Mouse (Mus musculus): ENCODE results near the gene Serac1.

The Serac1 gene

DNA sequence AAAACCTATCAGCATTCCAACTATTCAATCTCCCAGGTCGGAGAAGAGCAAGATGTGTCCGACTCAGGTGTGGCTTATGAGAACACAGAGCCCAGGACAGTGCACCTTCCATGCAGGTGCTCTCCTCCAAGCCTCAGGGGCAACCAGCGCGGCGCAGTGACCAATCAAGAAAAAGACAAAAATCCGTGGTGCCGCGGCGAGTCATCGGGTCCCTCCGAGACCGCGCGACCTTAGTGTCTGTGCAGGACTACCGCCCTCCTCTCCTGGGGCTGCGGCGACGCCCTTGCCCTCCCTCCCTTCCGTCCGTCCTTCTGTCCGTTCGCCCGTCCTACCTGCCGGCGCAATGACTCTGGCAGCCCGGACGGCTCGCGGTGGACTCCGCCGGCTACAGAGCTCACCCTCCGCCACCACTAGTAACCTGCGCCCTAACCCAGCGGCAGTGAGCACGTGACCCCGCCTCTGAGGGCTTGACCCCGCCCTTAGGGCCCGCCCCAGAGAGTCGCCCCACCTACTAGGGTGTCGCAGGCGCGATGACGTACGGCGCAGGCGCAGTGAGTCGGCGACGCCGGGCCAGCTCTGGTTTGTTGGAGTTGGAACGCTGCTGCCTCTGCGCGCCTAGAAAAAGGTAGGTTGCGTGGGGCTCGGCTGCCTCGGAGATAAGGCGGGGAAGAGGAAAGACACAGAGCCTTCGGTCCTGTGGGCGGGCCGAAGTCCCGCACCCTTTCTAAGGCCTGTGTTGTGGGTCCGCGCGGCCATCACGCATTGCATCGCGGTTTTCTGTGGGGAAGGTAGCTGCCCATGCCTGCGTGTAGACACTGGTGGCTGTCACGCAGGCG, at the start of gene Serac1, which contains the start of gene Gtf2h5:
Gene Serac1 (minus strand): TSS at position 455 of the 836 bp plus-strand sequence.
Gene Gtf2h5 (plus strand): TSS at position 500 of the 836 bp plus-strand sequence.
- peak; percentile 98 for DNase-seq (ENCODE audit: low read depth)

DNA sequence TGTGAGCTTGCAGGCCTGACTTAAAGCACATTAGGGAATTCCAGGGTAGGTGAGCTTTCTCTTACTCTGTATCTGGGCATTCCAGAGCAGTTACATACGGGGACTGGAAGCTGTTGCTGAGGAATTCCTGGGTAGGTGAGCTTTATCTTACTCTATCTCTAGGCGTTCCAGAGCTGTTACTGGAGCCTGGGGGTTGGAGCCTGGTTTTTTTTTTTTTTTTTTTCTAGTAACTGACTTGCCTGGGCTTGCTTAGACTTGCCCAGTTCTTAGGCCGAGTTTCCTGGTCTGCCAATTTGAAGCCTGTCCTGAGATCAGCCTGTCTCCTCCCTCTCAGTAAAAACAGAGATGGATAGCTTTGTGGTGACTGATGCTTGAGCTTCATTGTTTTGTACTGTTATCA, 48.5 kb upstream of the Serac1 start:
- no peak for DNase-seq (ENCODE audit: low read depth)

DNA sequence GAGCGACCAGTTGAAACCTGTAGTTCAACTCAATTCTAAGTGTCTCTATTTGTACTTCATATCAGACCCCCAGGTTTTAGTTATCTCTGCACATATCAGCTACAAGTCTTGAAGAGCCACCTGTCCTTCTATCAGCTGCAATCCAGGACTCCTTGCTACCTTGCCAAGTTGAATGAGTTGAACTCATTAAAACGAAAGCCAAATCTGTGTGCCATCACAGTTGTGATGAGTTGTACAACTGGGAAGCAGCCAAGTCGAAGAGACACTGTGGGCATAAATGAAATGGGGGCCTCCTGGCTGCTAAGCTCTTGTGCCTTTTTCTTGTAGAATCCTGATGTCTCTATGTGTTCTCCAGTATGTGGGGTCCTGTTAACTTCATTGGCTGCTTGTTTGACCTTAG, 45.9 kb upstream of the Serac1 start:
- DNase-seq (ENCODE audit: low read depth), result no peak

DNA sequence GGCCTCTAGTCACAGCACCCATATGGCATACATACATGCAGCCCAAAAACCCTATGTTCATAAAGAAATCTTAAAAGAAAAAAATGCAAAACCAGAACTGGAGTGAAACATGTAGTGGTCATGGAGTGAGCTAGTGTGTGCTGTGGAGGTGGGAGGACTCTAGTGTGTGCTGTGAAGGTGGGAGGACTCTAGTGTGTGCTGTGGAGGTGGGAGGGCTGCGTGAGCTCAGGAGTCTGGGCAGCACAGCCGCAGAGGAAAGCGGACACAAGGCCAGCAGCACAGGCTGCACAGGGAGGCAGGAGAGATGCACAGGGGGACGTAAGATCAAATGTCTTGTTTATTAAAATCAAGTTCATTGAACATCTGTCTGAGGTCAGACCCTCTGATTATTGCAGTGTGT, 44.2 kb upstream of the Serac1 start:
- DNase-seq (ENCODE audit: low read depth), result no peak

DNA sequence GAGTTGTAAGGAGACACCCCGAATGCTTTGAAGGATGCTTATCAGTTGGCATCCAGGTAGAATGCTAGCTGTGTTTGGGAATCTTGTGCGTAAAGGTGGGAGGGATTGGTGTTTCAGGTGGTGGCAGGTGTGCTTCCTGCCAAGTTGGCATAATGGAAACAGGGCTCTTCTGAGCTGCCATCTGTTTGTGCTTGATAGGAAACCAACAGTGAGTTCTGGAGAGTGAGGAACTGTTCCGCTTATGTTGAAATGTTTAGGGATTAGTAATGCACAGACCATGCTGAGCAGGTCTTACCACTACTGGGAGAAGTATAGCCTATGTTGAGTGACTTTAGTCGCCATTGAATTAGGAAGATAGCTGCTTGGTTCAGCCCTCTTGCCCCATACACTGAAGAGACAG, 39.3 kb upstream of the Serac1 start:
- DNase-seq (ENCODE audit: low read depth), result no peak

DNA sequence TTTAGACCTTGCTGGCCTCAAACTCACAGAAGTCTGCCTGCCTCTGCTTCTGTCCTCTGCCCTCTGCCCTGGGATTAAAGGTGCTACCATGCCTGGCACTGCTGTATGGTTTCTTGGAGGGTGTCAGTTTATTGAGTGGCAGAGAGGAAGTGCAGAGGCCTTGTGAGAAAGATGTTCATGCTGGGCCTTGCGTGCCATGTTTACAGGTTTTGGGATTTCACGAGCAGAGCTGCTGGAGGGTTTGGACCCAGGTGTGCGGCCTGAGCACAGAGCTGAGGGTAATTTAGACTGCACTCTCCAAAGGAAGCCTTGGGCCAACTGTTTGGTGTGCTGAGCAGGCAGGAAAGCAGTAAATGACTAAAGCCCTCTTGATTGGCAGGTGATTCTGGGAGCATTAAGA, 38.4 kb upstream of the Serac1 start:
- DNase-seq (ENCODE audit: low read depth), result no peak

DNA sequence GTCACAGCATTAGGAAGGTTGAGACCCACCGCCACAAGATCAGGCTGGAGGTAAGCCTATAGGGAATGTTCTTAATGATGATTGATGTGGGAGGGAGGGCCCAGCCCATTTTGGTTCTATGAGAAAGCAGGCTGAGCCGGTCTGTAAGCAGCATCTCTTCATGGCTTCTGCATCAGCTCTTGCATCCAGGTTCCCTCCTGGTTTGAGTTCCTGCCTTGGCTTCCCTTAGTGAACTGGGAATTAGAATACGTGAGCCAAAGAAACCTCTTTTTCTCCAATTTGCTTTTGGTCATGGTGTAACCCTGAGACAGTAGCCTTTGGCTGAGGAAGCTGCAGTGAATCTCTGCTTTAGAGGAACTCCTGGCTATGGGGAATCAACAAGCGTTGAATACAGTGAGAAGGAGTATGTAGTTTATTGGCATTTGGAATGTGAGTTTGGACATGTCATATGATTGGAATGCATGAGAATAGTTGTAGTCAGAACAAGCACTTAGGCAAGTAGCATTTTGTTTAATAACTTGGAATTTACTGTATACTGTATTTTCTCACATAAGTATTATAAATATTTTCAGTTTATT, 37.7 kb upstream of the Serac1 start:
- DNase-seq (ENCODE audit: low read depth), result no peak

DNA sequence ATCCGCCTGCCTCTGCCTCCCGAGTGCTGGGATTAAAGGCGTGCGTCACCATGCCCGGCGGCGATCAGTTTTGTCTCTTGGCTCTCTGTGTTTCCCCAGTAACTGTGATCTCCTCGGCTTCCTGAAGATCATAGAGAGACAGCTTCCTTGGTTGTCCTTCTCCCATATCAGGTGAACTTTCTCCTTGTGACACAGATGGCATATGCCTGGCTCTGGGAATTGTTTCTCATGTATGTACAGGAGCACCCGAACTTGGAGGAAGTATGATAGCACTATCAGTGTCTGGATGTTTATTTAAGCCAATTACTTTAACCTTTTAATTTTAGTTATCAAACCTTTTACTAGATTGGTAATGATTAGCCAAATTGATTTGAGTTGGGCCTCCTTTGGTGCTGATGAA, 35.5 kb upstream of the Serac1 start:
- no peak for DNase-seq (ENCODE audit: low read depth)

DNA sequence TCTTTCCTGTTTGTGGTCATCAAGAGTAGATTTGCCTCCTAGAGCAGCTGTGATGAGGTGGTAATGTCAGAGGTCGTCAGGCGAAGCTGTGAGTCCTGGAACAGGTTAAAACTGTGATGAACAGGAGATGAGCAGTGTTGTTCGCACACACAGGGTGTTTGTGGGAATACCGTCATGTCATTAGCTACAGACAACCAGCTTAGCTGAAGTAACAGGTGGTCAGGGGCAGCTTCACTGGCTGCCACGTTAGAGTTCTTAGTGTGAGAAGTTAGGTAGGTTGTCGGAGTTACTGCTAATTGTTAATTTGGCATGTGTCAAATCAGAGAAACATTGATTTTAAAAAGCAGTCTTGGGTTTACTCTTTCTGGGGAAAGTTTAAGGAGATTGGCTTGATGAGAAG, 34.1 kb upstream of the Serac1 start:
- no peak for DNase-seq (ENCODE audit: low read depth)

DNA sequence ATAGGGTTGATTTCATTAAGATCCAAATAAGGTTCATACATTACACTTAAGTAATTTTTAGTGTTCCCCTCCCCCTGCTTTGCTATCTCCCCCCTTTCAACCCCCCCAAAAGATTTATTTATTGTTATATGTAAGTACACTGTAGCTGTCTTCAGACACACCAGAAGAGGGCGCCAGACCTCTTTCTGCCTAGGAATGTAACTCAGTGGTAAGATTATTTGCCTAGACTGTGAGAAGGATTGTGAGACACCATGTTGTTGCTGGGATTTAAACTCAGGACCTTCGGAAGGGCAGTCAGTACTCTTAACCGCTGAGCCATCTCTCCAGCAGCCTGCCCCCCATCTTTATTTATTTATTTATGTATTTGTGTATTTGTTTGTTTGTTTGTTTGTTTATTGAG, 31.4 kb upstream of the Serac1 start:
- peak; percentile 37 for DNase-seq (ENCODE audit: low read depth)

DNA sequence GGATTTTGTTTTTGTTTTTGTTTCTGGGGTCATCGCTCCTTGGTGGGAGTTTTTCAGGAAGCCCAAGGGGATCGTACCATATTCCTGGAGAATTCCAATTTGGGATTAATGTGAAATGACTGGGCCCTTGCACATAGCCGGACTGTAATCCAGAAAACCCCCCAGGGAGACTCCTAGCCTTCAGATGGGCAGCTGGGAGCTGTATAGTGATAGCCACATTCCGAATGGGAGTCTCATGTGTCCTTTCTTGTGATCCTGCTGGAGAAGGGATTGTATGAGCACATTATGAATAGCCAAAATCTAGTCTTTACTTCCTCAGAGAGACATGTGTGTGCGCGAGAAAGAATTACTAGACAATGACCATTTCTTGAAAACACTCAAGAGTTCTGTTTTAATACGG, 28.6 kb upstream of the Serac1 start:
- DNase-seq (ENCODE audit: low read depth), result peak; percentile 10

DNA sequence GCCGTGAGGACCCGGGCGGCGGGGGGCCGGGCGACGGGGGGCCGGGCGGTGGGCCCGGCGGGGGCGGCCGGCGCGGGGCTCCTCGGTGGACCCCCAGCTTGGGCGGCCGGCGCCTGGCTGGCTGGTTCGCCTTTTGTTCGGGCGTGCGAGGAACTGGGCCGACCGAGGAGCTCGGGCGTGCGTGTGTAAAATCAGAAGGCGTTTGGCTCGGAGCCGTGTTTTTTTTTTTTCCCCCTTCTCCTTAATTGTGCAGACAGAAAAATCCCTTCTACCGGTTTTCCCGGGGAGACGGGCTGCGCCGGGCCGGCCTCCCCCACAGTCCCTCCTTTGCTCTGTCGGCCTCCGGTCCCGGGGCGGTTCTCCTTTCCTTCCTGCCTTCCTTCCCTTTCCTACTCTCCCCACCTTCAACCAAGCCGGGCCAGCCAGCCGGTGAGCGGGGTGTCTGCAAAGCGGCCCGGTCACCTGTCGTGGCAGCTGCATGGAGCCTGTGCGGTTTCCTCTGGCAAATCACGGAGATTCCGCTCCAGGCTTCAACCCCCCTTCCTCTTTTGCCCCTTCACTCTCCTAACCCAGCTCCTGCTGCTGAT, 27.6 kb upstream of the Serac1 start:
- DNase-seq (ENCODE audit: low read depth), result peak; percentile 64

DNA sequence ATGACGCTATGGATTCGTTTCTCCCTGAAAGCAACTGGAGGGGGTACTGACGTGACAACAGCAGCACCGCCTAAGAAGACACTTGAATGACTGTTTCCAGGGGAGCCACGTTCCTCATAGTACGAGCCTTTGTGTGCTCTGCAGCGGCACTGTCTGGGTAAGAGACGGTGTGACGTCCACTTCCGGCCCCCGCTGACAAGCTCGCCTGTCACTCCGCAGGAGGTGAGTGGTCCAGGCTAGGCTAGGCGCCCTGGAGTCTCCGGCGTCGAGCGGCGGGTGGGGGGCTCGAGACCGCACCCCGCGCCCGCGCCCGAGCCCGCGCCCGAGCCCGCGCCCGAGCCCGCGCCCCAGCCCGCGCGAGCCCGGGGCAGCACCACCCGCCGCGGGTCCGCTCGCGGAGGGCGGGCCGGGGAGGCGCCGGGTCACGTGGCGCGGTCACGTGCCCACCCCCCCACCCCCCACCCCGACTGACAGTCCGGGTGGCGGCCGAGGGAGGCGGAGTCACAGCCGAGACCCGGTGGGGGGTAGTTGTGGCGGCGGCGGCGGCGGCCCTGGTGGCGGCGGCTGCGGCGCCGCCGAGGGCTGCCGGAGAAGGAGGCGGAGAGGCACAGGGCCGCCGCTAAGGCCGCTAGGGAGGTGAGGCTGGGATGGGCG, 26.9 kb upstream of the Serac1 start, which contains the start of gene Tulp4:
Gene Tulp4 (plus strand): TSS at position 77 of the 654 bp plus-strand sequence.
- peak; percentile 93 for DNase-seq (ENCODE audit: low read depth)

DNA sequence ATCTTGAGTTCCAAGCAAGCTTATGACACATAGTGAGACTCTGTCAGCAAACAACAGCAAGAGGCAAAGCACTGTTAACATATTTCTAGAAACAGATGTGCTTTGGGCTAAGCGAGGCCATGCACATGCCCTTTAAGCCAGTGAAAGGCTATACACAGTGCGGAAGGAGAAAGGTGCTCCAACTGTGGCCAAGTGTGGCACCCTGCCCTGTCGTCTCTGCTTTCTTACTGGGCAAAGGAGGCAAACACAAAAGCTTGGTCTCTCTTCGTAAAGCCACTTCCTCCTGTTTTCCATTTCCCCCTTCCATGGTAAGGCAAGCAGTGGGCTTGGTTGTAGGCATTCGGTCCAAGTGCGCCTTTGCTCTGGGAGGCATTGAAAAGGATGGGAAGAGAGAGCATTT, 24.0 kb upstream of the Serac1 start:
- DNase-seq (ENCODE audit: low read depth), result peak; percentile 8

DNA sequence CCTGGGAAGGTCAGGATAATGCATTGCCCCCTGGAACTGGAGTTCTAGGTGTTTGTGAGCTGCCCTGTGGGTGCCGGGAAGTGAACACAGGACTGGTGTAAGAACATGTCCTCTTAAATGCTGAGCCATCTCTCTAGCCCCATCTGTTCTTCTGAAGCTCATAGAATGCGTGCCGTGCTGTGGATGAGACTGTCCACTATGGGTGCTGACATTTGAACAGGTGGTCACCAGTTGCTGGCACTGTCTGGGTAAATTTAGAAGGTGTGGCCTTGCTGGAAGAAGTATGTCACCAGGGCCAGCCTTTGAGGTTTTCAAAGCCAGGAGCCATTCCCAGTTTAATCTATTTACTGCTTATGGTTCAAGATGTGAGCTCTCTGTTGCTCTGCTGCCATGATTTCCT, 22.7 kb upstream of the Serac1 start:
- DNase-seq (ENCODE audit: low read depth), result no peak

DNA sequence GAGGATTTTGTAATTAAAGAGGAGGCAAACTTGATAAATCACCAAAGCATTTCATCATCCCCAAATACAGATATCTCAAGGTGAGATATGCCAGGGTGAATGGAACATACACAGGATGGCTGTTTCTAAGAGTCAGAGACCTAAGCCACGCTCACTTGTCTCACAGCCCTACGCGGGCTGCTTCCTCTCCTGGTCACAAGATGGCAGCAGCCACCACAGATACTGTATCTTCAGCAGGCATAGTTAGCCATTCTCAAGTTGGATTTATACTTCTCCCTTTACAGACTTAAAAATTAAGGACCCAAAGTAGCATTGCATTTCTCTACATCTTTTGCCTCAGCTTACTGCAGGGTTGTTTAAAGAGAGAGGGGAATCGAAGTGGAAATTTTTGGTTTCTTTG, 18.3 kb upstream of the Serac1 start:
- peak; percentile 81 for DNase-seq (ENCODE audit: low read depth)

DNA sequence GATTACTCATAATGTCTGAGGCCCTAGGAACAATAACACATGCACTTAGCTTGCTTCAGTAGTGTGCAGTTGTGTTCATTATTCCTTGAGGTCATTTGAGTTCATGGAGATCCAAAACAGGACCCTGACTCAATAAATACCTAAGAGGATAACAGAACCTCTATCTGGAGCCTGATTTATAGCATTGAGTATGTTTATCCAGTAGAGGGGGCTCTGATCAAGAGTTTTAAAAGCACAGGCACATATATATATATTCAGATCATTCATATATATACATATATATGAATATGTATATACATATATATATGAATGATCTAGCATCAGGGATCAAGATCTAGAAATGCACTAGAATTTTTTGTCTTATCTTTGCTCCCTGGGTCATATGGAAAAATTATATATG, 16.0 kb upstream of the Serac1 start:
- peak; percentile 51 for DNase-seq (ENCODE audit: low read depth)

DNA sequence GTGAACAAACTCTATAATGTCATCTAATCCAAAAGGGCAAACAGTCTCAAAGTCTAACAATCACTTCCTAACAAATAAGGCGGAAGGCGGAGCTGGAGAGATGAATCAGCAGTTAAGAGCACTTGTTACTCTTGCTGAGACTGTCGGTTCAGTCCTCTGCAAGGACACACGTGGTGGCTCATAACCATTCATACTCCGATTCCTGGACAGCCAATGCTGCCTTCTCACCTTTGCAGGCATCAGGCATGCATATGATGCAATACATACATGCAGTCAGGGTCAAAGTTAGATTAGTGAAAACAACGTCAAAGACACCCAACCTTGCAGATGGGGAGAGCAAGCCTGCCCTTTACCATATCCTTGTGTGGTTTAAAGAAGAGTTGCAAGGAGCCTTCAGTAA, 12.1 kb upstream of the Serac1 start:
- DNase-seq (ENCODE audit: low read depth), result no peak

DNA sequence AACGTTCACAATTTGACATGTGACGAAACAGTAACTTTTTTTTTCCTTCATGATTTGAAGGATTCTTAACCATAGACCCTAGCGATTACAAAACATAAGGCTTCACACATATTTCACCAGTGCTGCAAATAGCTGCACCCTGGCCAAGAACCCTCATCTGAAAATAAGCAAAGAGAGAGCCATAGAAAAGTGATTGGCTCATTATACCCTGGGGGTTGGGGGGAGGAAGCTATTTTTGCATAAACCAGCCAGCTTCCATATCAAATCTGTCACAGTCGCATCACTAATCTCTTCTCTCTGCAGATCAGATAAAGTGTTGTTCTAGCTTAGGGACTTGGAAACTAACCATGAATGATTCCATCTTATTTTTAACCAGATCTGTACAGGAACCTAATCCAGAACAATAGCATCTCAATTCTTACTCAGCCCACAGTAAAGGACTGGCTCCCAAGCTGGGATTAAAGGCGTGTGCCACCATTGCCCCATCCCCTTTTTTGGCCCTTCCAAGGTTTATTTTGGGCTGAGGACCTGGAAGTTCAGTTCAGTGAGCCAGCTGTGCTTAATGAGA, 3.9 kb upstream of the Serac1 start:
- DNase-seq (ENCODE audit: low read depth), result no peak

DNA sequence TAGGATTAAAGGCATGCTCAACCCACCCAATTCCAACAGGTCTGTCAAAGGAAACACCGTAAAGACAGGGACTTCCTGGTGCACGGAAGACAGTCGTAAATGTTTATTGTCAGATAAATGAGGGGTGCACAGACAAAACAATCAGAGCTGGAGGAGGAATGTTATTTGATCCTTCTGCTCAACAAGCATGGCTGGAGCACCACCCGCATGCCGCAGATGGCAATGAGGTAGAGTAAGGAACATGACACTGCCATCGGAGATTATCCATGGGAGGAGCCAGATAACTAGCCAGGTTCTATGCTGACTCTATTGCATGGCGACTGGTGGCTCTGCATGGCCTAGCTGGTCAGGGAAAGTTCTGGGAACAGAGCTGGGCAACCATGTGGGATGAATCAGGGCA, 6.1 kb downstream of the Serac1 start:
- DNase-seq (ENCODE audit: low read depth), result no peak

DNA sequence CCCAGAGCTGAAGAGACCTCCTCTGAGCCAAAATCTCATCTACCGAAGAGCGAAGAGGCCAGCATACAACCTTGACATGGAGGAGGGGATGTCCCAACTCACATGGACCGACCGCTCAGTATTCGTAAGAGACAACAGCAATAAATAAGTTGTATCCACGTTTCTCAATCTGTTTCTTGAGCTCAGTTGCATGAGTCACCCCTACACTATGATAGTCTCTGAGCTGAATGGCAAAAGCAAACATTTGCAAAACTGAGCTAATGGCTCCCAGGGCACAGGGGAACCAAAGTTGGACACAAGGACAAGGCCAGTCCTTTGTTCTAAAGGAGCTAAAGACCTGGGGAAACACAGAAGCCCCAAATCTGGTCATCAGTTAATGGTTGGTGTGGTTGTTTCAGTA, 9.7 kb downstream of the Serac1 start:
- no peak for DNase-seq (ENCODE audit: low read depth)

DNA sequence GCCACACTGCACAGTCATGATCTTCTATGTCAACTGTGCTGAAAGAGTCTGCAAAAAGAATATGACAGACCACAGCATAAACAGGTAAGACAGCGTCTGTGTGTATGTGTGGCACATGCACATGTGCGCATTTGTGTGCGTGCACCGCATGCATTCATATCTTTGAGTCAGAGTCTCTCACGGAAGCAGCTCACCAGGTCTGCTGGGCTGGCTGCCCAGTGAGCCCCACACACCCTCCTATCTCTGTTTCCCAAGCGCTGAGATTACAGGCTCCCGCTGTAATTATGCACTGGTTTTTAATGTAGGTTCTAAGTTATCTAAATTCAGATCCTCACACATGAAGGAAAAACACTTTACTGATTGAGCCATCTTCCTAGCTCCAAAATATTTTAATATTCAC, 11.9 kb downstream of the Serac1 start:
- no peak for DNase-seq (ENCODE audit: low read depth)
